Mouse (Mus musculus): Measurements from ENCODE around the gene Mrln. TPM values are rescaled to one million over a fixed set of nuclear protein-coding genes. Genes with fewer than 3 reads are reported as not detected.
A peak's percentile ranks its signal among the peaks of the same experiment; 100 is the strongest.

Mrln gene
- polyA plus RNA-seq (2016; fragmentation: Nextera tagmentation; extraction: Ambion mirVana): 6.2 and 12.7 TPM in 2 replicates

GRCm38 (mm10) chr10:70204505-70205399, at the start of gene Mrln:
TSS of gene Mrln (plus strand) at chr10:70204664.
- Histone ChIP-seq H3K4me3 (no peak within 1 kb of the TSS), H3K9me3 (peaks cover 3% of the 10 kb centered on the region; the same call in 1 of the 2 replicates), H3K36me3 (no peaks in the 10 kb centered on the region), H3K9ac (no peak within 1 kb of the TSS), H3K4me1 (peaks cover 9% of the 10 kb centered on the region; the same call in 1 of the 2 replicates), H3K27me3 (no peaks in the 10 kb centered on the region), H3K4me2 (replicated peaks) (0 out of 2 replicates have a peak within 1 kb of the TSS, but pooled peaks have one; percentile 11), H3K27ac (no peak within 1 kb of the TSS; the same call in 1 of the 2 replicates)
- WGBS: 48% methylated on average over 17 of the region's 17 CpGs
- ATAC-seq (ENCODE audit: insufficient number of reproducible peaks, insufficient read depth, low FRiP score, low TSS enrichment): no peak

- Histone ChIP-seq H3K27ac (no peak overlapping the region), H3K27me3 (no peaks in the 10 kb centered on the region), H3K9ac (no peak overlapping the region), H3K36me3 (peaks cover 27% of the 10 kb centered on the region), H3K4me3 (no peak overlapping the region), H3K4me1 (peaks cover 11% of the 10 kb centered on the region), H3K4me2 (replicated peaks) (no peak overlapping the region), H3K9me3 (no peaks in the 10 kb centered on the region)
- WGBS: 68% methylated on average over 3 of the region's 3 CpGs
- ATAC-seq (ENCODE audit: insufficient number of reproducible peaks, insufficient read depth, low FRiP score, low TSS enrichment): no peak
These were observed 47.9 kb upstream of the Mrln start for GRCm38 (mm10) chr10:70156431-70157165.

DNA sequence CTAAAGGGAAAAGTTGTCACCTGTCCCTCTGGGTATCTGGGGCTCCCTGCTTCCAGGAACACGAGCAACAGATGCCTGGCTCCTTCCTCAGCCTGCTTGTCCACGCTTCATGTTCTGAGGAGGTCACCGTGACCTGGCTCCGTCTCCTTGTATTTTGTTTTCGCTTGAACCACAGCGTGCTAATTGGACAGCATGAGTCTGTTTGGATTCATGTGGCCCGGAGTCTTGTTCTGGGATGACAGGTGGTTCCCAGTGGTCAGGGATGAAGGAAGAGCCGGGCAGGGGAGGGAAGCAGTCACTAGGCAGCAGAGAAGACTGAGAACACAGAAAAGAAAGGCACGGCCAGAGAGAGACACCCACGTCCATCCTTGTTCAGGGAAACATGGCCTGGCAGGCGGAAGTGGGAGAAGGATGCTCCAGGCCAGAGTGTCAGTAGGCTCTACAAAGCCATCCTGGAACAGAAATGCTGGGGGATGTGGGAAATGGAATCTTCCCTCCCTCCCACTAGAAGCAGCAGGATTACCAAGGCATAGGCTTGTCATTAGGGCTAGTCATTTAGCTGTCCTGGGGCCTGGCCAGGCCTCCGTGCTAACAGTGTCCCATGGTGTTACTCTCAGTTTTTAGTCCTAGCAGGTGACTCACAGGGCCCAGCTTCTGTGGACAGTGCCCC, 44.7 kb upstream of the Mrln start:
- H3K4me1 ChIP-seq: peaks cover 10% of the 10 kb centered on the region; the same call in 1 of the 2 replicates
- no peak overlapping the region for H3K4me3 ChIP-seq
- ATAC-seq (ENCODE audit: insufficient number of reproducible peaks, insufficient read depth, low FRiP score, low TSS enrichment): no peak
- H3K27me3 ChIP-seq: no peaks in the 10 kb centered on the region
- H3K27ac ChIP-seq: no peak overlapping the region
- peaks cover 23% of the 10 kb centered on the region for H3K36me3 ChIP-seq
- no peak overlapping the region for H3K9ac ChIP-seq
- no peaks in the 10 kb centered on the region for H3K9me3 ChIP-seq
- H3K4me2 ChIP-seq (replicated peaks): no peak overlapping the region
- 74% methylated on average over 12 of the region's 12 CpGs for WGBS

DNA sequence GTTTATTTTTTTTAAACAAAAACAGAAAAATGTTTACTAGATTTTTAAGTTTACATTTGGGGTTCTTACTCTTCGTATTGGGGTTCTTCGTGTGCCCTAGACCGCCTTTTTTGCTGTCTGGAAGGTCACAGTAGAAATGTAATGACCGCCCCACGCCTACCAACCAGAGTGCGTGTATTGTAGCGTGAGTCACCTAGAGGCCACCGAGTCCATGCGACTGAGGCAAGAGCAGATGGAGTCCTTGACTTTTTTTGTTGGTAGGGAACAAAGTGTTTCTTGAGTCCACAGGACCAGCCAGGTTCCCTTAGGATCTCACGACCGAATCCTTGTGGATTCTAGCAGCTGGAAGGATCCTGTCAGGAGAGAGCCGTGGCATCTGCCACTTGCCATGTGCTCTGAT, 43.7 kb upstream of the Mrln start:
- Histone ChIP-seq H3K9me3 (no peaks in the 10 kb centered on the region), H3K4me1 (peaks cover 15% of the 10 kb centered on the region; the same call in 1 of the 2 replicates), H3K4me2 (replicated peaks) (no peak overlapping the region), H3K27me3 (no peaks in the 10 kb centered on the region), H3K4me3 (no peak overlapping the region), H3K9ac (no peak overlapping the region), H3K36me3 (peaks cover 12% of the 10 kb centered on the region), H3K27ac (no peak overlapping the region)
- ATAC-seq (ENCODE audit: insufficient number of reproducible peaks, insufficient read depth, low FRiP score, low TSS enrichment): no peak
- 91% methylated on average over 12 of the region's 12 CpGs for WGBS

- Histone ChIP-seq H3K4me1 (peaks cover 15% of the 10 kb centered on the region; the same call in 1 of the 2 replicates), H3K27me3 (no peaks in the 10 kb centered on the region), H3K27ac (no peak overlapping the region), H3K9ac (no peak overlapping the region), H3K4me2 (replicated peaks) (no peak overlapping the region), H3K4me3 (no peak overlapping the region), H3K9me3 (no peaks in the 10 kb centered on the region), H3K36me3 (peaks cover 6% of the 10 kb centered on the region)
- WGBS: 93% methylated on average over 14 of the region's 14 CpGs
- 0 out of 2 replicates have a peak, but pooled peaks have one; percentile 16 for ATAC-seq (ENCODE audit: insufficient number of reproducible peaks, insufficient read depth, low FRiP score, low TSS enrichment)
These were observed 43.0 kb upstream of the Mrln start for GRCm38 (mm10) chr10:70161504-70161903.

DNA sequence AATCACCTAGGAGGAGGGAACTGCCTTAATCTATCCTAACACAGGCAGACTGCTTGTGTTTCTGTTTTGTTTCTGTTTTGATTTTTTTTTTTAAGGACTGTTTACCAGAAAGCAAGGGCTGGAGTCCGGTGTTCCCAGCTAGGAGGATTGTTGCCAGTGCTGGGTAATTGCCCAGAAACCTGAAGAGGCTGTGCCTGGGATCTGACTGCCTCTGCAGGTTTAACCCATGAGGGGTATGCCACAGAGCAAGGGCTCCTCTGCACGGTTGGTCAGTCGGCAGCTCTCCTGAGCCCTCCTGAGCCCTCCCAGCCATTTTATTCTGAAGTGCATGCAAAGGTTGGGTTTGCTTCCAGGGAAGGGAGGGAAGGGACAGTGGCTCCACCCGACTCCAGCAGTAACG, 40.8 kb upstream of the Mrln start:
- H3K4me3 ChIP-seq: no peak overlapping the region
- ATAC-seq (ENCODE audit: insufficient number of reproducible peaks, insufficient read depth, low FRiP score, low TSS enrichment): no peak
- WGBS: 30% methylated on average over 5 of the region's 5 CpGs
- no peaks in the 10 kb centered on the region for H3K9me3 ChIP-seq
- 0 out of 2 replicates have a peak overlapping the region, but pooled peaks have one; percentile 41 for H3K27ac ChIP-seq
- no peak overlapping the region for H3K9ac ChIP-seq
- peaks cover 23% of the 10 kb centered on the region for H3K4me1 ChIP-seq
- H3K27me3 ChIP-seq: no peaks in the 10 kb centered on the region
- peaks cover 11% of the 10 kb centered on the region for H3K36me3 ChIP-seq
- H3K4me2 ChIP-seq (replicated peaks): no peak overlapping the region

DNA sequence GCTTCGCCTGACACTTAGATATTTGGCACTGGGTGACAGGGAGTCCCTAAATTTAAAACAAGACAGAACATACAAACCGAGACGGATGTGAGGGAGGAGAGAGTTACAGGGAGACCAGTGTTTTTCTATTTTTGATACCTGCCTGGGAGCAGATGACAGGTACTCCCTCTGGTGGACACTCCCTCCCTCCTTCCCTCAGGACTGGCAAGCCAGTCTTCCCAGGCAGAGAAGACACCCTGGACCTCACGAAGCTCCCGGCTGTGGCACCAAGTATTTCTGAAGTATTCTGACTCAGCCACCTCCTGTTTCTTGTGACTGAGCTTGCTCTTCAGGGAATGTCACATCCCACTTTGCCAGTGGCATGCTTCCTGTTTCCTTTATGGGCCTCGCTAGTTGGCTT, 38.6 kb upstream of the Mrln start:
- 73% methylated on average over 6 of the region's 6 CpGs for WGBS
- Histone ChIP-seq H3K27ac (no peak overlapping the region), H3K36me3 (peaks cover 23% of the 10 kb centered on the region), H3K9me3 (no peaks in the 10 kb centered on the region), H3K4me2 (replicated peaks) (no peak overlapping the region), H3K4me3 (no peak overlapping the region), H3K27me3 (no peaks in the 10 kb centered on the region), H3K4me1 (peaks cover 28% of the 10 kb centered on the region), H3K9ac (no peak overlapping the region)
- ATAC-seq (ENCODE audit: insufficient number of reproducible peaks, insufficient read depth, low FRiP score, low TSS enrichment): no peak

- H3K4me1 ChIP-seq: peaks cover 28% of the 10 kb centered on the region
- peaks cover 28% of the 10 kb centered on the region for H3K36me3 ChIP-seq
- H3K4me2 ChIP-seq (replicated peaks): no peak overlapping the region
- no peak overlapping the region for H3K27ac ChIP-seq
- H3K9me3 ChIP-seq: no peaks in the 10 kb centered on the region
- no peak overlapping the region for H3K4me3 ChIP-seq
- no peaks in the 10 kb centered on the region for H3K27me3 ChIP-seq
- no peak overlapping the region for H3K9ac ChIP-seq
- WGBS: 95% methylated on average over 5 of the region's 5 CpGs
- ATAC-seq (ENCODE audit: insufficient number of reproducible peaks, insufficient read depth, low FRiP score, low TSS enrichment): no peak
These were observed 38.0 kb upstream of the Mrln start for GRCm38 (mm10) chr10:70166427-70166826.

DNA sequence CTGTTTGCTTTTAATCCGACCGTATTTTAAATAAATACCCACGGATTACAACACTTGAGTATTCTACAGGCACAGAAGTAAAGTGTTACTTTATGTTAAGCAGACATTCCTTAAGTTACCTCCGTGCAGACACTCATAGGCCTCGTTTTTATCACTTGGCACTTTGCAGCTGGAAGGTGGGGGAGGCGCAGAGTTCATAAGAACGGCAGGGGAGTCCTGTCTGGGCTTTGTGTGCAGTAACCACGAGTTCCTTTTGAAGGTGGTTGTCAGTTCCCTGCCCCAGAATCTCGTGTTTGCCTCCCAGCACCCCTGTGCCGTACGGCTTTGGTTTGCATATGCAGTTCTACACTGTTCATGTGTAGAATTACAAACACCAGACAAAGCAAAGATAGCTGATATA, 36.8 kb upstream of the Mrln start:
- H3K4me3 ChIP-seq: no peak overlapping the region
- no peaks in the 10 kb centered on the region for H3K9me3 ChIP-seq
- 71% methylated on average over 11 of the region's 11 CpGs for WGBS
- H3K4me1 ChIP-seq: peaks cover 28% of the 10 kb centered on the region
- no peak overlapping the region for H3K4me2 ChIP-seq (replicated peaks)
- H3K36me3 ChIP-seq: peaks cover 33% of the 10 kb centered on the region
- no peak overlapping the region for H3K9ac ChIP-seq
- no peaks in the 10 kb centered on the region for H3K27me3 ChIP-seq
- H3K27ac ChIP-seq: no peak overlapping the region
- no peak for ATAC-seq (ENCODE audit: insufficient number of reproducible peaks, insufficient read depth, low FRiP score, low TSS enrichment)

GRCm38 (mm10) chr10:70168396-70168795, 36.1 kb upstream of the Mrln start:
- Histone ChIP-seq H3K27ac (no peak overlapping the region; the same call in 1 of the 2 replicates), H3K27me3 (no peaks in the 10 kb centered on the region), H3K4me2 (replicated peaks) (0 out of 2 replicates have a peak overlapping the region, but pooled peaks have one; percentile 7), H3K4me3 (no peak overlapping the region), H3K36me3 (peaks cover 33% of the 10 kb centered on the region), H3K9ac (no peak overlapping the region), H3K9me3 (no peaks in the 10 kb centered on the region), H3K4me1 (peaks cover 24% of the 10 kb centered on the region)
- no peak for ATAC-seq (ENCODE audit: insufficient number of reproducible peaks, insufficient read depth, low FRiP score, low TSS enrichment)
- 53% methylated on average over 13 of the region's 13 CpGs for WGBS

GRCm38 (mm10) chr10:70169044-70169443, 35.4 kb upstream of the Mrln start:
- ATAC-seq (ENCODE audit: insufficient number of reproducible peaks, insufficient read depth, low FRiP score, low TSS enrichment): no peak

More at GRCm38 (mm10) chr10:70169044-70169443, 35.4 kb upstream of the Mrln start:
- peaks cover 33% of the 10 kb centered on the region for H3K36me3 ChIP-seq
- 0 out of 2 replicates have a peak overlapping the region, but pooled peaks have one; percentile 17 for H3K27ac ChIP-seq
- no peak overlapping the region for H3K4me3 ChIP-seq
- H3K9me3 ChIP-seq: no peaks in the 10 kb centered on the region
- WGBS: 61% methylated on average over 18 of the region's 18 CpGs
- no peaks in the 10 kb centered on the region for H3K27me3 ChIP-seq
- H3K9ac ChIP-seq: no peak overlapping the region
- 0 out of 2 replicates have a peak overlapping the region, but pooled peaks have one; percentile 7 for H3K4me2 ChIP-seq (replicated peaks)
- H3K4me1 ChIP-seq: peaks cover 20% of the 10 kb centered on the region

Data from embryonic facial prominence, embryonic 12.5 days (tissue).